Mouse (Mus musculus) activated CD4-positive, CD25-positive, alpha-beta regulatory T cell, adult 4 months (primary cell): ENCODE measurements around the gene Rap1b. TPM values are rescaled to one million over a fixed set of nuclear protein-coding genes. Genes with fewer than 3 reads are reported as not detected.

Source experiments
- ATAC-seq: one replicate; pipeline ENCODE4 v1.8.0; 2017
- polyA plus RNA-seq, 2 experiments: library from polyadenylated mRNA; unstranded; fragments of 100-300 nt; shearing (Covaris generic); gene quantifications; one replicate each; pipeline ENCODE4 v1.2.1; 2017

Rap1b gene
- 100 to 1,000 TPM in 1 of 2 experiments, 10 to 100 TPM in 1; 83.0 to 107 TPM for polyA plus RNA-seq

- peak; percentile 62 for ATAC-seq
These were observed at the start of gene Rap1b for GRCm38 (mm10) chr10:117845597-117846259. TSS of gene Rap1b (minus strand) at chr10:117846035.

- no peak for ATAC-seq
These were observed 49.4 kb upstream of the Rap1b start for GRCm38 (mm10) chr10:117895186-117895585.

- peak; percentile 19 for ATAC-seq
These were observed 48.5 kb upstream of the Rap1b start for GRCm38 (mm10) chr10:117894114-117895035.

- peak; percentile 25 for ATAC-seq
These were observed 47.3 kb upstream of the Rap1b start for GRCm38 (mm10) chr10:117893128-117893527.

- no peak for ATAC-seq
These were observed 45.5 kb upstream of the Rap1b start for GRCm38 (mm10) chr10:117891327-117891726.

- no peak for ATAC-seq
These were observed 43.0 kb upstream of the Rap1b start for GRCm38 (mm10) chr10:117888822-117889221.

- no peak for ATAC-seq
These were observed 39.5 kb upstream of the Rap1b start for GRCm38 (mm10) chr10:117885358-117885757.

- no peak for ATAC-seq
These were observed 38.9 kb upstream of the Rap1b start for GRCm38 (mm10) chr10:117884760-117885159.

GRCm38 (mm10) chr10:117883438-117883837, 37.6 kb upstream of the Rap1b start:
- no peak for ATAC-seq

- no peak for ATAC-seq
These were observed 32.8 kb upstream of the Rap1b start for GRCm38 (mm10) chr10:117878628-117879027.

- no peak for ATAC-seq
These were observed 31.0 kb upstream of the Rap1b start for GRCm38 (mm10) chr10:117876801-117877200.

GRCm38 (mm10) chr10:117876400-117876799, 30.6 kb upstream of the Rap1b start:
- ATAC-seq = no peak

GRCm38 (mm10) chr10:117874936-117875335, 29.1 kb upstream of the Rap1b start:
- no peak for ATAC-seq

GRCm38 (mm10) chr10:117873952-117874351, 28.1 kb upstream of the Rap1b start:
- peak; percentile 81 for ATAC-seq

- no peak for ATAC-seq
These were observed 26.6 kb upstream of the Rap1b start for GRCm38 (mm10) chr10:117872468-117872867.

GRCm38 (mm10) chr10:117867301-117867700, 21.5 kb upstream of the Rap1b start:
- no peak for ATAC-seq

- no peak for ATAC-seq
These were observed 20.8 kb upstream of the Rap1b start for GRCm38 (mm10) chr10:117866641-117867040.

- ATAC-seq = peak; percentile 48
These were observed 18.9 kb upstream of the Rap1b start for GRCm38 (mm10) chr10:117864695-117865094.

- ATAC-seq = peak; percentile 36
These were observed 18.4 kb upstream of the Rap1b start for GRCm38 (mm10) chr10:117864251-117864650.

GRCm38 (mm10) chr10:117862014-117862580, 16.3 kb upstream of the Rap1b start:
- no peak for ATAC-seq

GRCm38 (mm10) chr10:117860958-117861357, 15.1 kb upstream of the Rap1b start:
- ATAC-seq = peak; percentile 72

GRCm38 (mm10) chr10:117860361-117860760, 14.5 kb upstream of the Rap1b start:
- no peak for ATAC-seq

GRCm38 (mm10) chr10:117859800-117860199, 14.0 kb upstream of the Rap1b start:
- ATAC-seq = no peak
